Mouse (Mus musculus) right cerebral cortex, postnatal 4 days (tissue): ENCODE measurements around the gene Tspan33.

Source experiments
- DNase-seq: peaks from one replicate; pipeline ENCODE4 v3.0.0-alpha.2; 2022

Gene Tspan33

GRCm38 (mm10) chr6:29699085-29699745 lies 5.2 kb downstream of the Tspan33 start:
- no peak for DNase-seq

- DNase-seq: no peak
These were observed 7.0 kb downstream of the Tspan33 start for GRCm38 (mm10) chr6:29701051-29701450.

- no peak for DNase-seq
These were observed 8.1 kb downstream of the Tspan33 start for GRCm38 (mm10) chr6:29702126-29702525.

- no peak for DNase-seq
These were observed 10.1 kb downstream of the Tspan33 start for GRCm38 (mm10) chr6:29704143-29704542.

- no peak for DNase-seq
These were observed 13.9 kb downstream of the Tspan33 start for GRCm38 (mm10) chr6:29707902-29708301.

- no peak for DNase-seq
These were observed 17.3 kb downstream of the Tspan33 start for GRCm38 (mm10) chr6:29711318-29711717.

GRCm38 (mm10) chr6:29712011-29712584 lies 18.1 kb downstream of the Tspan33 start:
- DNase-seq: no peak

- DNase-seq: no peak
These were observed 22.8 kb downstream of the Tspan33 start for GRCm38 (mm10) chr6:29716624-29717365.

- DNase-seq: no peak
These were observed 23.5 kb downstream of the Tspan33 start for GRCm38 (mm10) chr6:29717541-29717940.

GRCm38 (mm10) chr6:29717952-29718521 lies 24.0 kb downstream of the Tspan33 start:
- no peak for DNase-seq

- peak; percentile 72 for DNase-seq
These were observed 24.9 kb downstream of the Tspan33 start for GRCm38 (mm10) chr6:29718894-29719329.

GRCm38 (mm10) chr6:29721890-29722289 lies 27.9 kb downstream of the Tspan33 start:
- no peak for DNase-seq

- no peak for DNase-seq
These were observed 32.7 kb downstream of the Tspan33 start for GRCm38 (mm10) chr6:29726576-29727200.

- DNase-seq: no peak
These were observed 34.0 kb downstream of the Tspan33 start for GRCm38 (mm10) chr6:29728035-29728434.

- no peak for DNase-seq
These were observed 35.5 kb downstream of the Tspan33 start for GRCm38 (mm10) chr6:29729491-29729890.

- peak; percentile 59 for DNase-seq
These were observed 41.3 kb downstream of the Tspan33 start, which contains the start of gene Smo for GRCm38 (mm10) chr6:29735336-29735688. Smo (plus strand) TSS chr6:29735503.

GRCm38 (mm10) chr6:29735689-29736451 lies 41.8 kb downstream of the Tspan33 start:
- peak; percentile 23 for DNase-seq

- DNase-seq: no peak
These were observed 42.8 kb downstream of the Tspan33 start for GRCm38 (mm10) chr6:29736610-29737458.

- no peak for DNase-seq
These were observed 57.6 kb downstream of the Tspan33 start for GRCm38 (mm10) chr6:29751466-29752152.

GRCm38 (mm10) chr6:29753336-29753735 lies 59.3 kb downstream of the Tspan33 start:
- no peak for DNase-seq

GRCm38 (mm10) chr6:29756001-29756400 lies 62.0 kb downstream of the Tspan33 start:
- no peak for DNase-seq
